Mouse (Mus musculus) adrenal gland, postnatal 10 days (tissue): ENCODE results near the gene Ifi205. TPM values are rescaled to one million over a fixed set of nuclear protein-coding genes. Genes with fewer than 3 reads are reported as not detected.

Source experiments
- DNase-seq: peaks from one replicate; pipeline ENCODE4 v3.0.0; 2021; ENCODE audit warnings: mixed read lengths
- total RNA-seq, 2 experiments: library from RNA; stranded (reverse); gene quantifications; 2 replicates each; pipeline ENCODE4 v1.2.3; 2021

The Ifi205 gene
- total RNA-seq, 2 experiments from 2014 or later: 1.3 to 3.9 TPM

GRCm38 (mm10) chr1:173973111-173973510 is 58.5 kb downstream of the Ifi205 start:
- no peak for DNase-seq

Other genes with a start within 250 kb of the Ifi205 start
- 1 to 10 TPM in 1 of 2 experiments, under 1 TPM in 1; 0.55 to 1.7 TPM for gene Ifi211, start 118.8 kb downstream of the Ifi205 start, total RNA-seq
- gene Mndal, start 89.3 kb downstream of the Ifi205 start, total RNA-seq: 10 to 100 TPM; 13.9 to 15.0 TPM
- gene Ifi203, start 89.1 kb downstream of the Ifi205 start, total RNA-seq: 10 to 100 TPM in 1 of 2 experiments, 1 to 10 TPM in 1; 8.6 to 12.1 TPM
- gene Ifi202b, start 49.1 kb downstream of the Ifi205 start, total RNA-seq: not detected
- not detected for gene Olfr433, start 8.9 kb upstream of the Ifi205 start, total RNA-seq
- not detected for gene Olfr432, start 17.4 kb upstream of the Ifi205 start, total RNA-seq
- gene Olfr430, start 34.8 kb upstream of the Ifi205 start, total RNA-seq: not detected
- not detected for gene Olfr429, start 52.5 kb upstream of the Ifi205 start, total RNA-seq
- not detected for gene Olfr427, start 65.1 kb upstream of the Ifi205 start, total RNA-seq
- gene Olfr231, start 89.4 kb upstream of the Ifi205 start, total RNA-seq: not detected
- not detected for gene Olfr424, start 99.7 kb upstream of the Ifi205 start, total RNA-seq
- gene Olfr420, start 123.8 kb upstream of the Ifi205 start, total RNA-seq: not detected
- 1 to 10 TPM; 2.6 to 5.1 TPM for gene Spta1, start 141.0 kb upstream of the Ifi205 start, total RNA-seq
- not detected for gene Olfr419, start 220.3 kb upstream of the Ifi205 start, total RNA-seq